Mouse (Mus musculus) adrenal gland, adult 2 months (tissue): ENCODE results near the gene Ppp1r26. TPM values are rescaled to one million over a fixed set of nuclear protein-coding genes. Genes with fewer than 3 reads are reported as not detected.

Experiments used
- DNase-seq: peaks from one replicate; pipeline ENCODE4 v3.0.0; 2021
- polyA plus RNA-seq: library from polyadenylated mRNA; depleted of rRNA; stranded (reverse); fragments of >200 nt; gene quantifications from 2 replicates; pipeline ENCODE4 v1.2.3, GENCODE M21; 2012; rRNA removed
- total RNA-seq, 2 experiments: library from RNA; stranded (reverse); gene quantifications; 2 replicates each; pipeline ENCODE4 v1.2.3; 2021

Ppp1r26 gene
- total and polyA plus RNA-seq, 3 experiments: 2.9 to 7.7 (median 3.7) TPM

DNA sequence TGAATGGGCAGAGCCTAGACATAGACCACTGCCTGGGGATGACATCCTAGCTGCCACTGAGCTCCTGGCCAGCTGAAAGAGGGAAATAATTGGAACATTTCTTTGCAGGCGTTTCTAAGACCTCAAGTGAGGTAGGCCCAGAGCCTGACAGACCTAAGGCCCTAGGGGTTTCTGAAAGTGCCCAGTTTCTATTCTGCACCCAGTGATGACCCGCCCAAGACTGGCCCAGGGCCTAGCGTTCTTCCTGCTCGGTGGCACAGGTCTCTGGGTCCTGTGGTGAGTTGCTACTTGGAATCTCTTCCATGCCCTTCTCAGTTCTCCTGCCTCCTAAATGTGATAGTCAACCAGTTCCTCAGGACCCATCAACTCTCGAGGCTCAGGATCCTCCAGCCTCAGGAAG, 51.0 kb downstream of the Ppp1r26 start:
- DNase-seq: no peak

DNA sequence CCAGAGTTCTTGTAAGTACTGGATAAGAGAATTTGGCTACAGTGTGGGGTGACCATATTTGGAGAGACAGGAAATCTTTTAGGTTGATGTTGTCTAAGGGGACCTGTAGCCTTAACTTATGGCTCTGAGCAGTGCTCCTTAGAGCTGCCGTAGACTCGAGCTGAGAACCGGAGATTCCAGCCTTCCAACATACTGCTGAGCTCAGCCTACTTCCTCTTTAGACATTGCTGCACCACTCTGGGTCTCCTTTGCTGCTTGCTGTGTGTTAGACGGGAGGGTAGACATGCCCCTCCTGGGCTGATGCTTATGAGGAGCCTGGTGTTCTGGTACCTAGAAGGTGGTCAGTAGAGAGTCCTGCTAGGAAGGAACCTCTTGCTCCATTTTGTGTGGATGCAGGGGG, 51.8 kb downstream of the Ppp1r26 start:
- DNase-seq: no peak

DNA sequence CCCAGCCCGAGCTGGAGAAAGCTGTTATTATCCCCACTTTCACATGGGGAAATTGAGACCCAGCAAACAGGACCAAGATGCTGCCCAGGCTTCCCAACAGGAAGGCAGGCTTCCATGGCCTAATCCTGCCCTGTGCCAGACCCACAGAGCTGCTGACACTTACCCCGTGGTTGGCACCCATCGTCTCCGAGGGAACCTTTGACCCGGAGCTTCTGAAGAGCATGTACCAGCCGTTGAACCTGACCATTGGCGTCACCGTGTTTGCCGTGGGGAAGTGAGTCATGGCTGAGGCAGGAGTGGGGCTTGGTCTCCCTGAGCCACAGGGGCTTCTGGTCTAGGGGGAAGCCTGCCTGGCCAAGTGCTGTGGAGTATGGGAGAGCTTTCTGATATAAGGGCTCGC, 56.4 kb downstream of the Ppp1r26 start:
- no peak for DNase-seq

DNA sequence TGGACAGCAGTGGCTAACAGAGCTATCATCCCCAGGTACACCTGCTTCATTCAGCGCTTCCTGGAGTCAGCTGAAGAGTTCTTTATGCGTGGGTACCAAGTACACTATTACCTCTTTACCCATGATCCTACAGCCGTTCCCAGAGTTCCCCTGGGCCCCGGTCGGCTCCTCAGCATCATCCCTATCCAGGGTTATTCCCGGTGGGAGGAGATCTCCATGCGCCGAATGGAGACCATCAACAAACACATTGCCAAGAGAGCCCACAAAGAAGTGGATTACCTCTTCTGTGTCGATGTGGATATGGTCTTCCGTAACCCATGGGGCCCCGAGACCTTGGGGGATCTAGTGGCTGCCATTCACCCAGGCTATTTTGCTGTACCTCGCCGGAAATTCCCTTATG, 58.1 kb downstream of the Ppp1r26 start:
- DNase-seq: no peak

Other genes with a start within 250 kb of the Ppp1r26 start
- gene 1700007K13Rik, start 19.5 kb downstream of the Ppp1r26 start, total RNA-seq: 1 to 10 TPM in 1 of 2 experiments, under 1 TPM in 1; 0.76 to 1.5 TPM
- not detected in 2 replicates for gene 1700007K13Rik, start 19.5 kb downstream of the Ppp1r26 start, polyA plus RNA-seq
- 10 to 100 TPM; 60.4 to 65.2 TPM for gene Mrps2, start 21.3 kb downstream of the Ppp1r26 start, total RNA-seq
- 46.0 and 61.1 TPM in 2 replicates for gene Mrps2, start 21.3 kb downstream of the Ppp1r26 start, polyA plus RNA-seq
- 1 to 10 TPM; 3.7 to 4.6 TPM for gene Gbgt1, start 50.1 kb downstream of the Ppp1r26 start, total RNA-seq
- 1.6 and 3.6 TPM in 2 replicates for gene Gbgt1, start 50.1 kb downstream of the Ppp1r26 start, polyA plus RNA-seq
- 1 to 10 TPM in 1 of 2 experiments, not detected in 1; 2.2 TPM for gene Gm10134, start 59.3 kb downstream of the Ppp1r26 start, total RNA-seq
- gene Gm10134, start 59.3 kb downstream of the Ppp1r26 start, polyA plus RNA-seq: 0.42 TPM in 1 of 2 replicates, not detected in the other
- 10 to 100 TPM; 23.3 to 45.5 TPM for gene Ralgds, start 66.3 kb downstream of the Ppp1r26 start, total RNA-seq
- 56.8 and 73.5 TPM in 2 replicates for gene Ralgds, start 66.3 kb downstream of the Ppp1r26 start, polyA plus RNA-seq
- under 1 TPM in 1 of 2 experiments, not detected in 1; 0.14 TPM for gene Cel, start 116.6 kb downstream of the Ppp1r26 start, total RNA-seq
- 0.06 TPM in 1 of 2 replicates, not detected in the other for gene Cel, start 116.6 kb downstream of the Ppp1r26 start, polyA plus RNA-seq
- gene Gtf3c5, start 137.0 kb downstream of the Ppp1r26 start, total RNA-seq: 10 to 100 TPM; 15.4 to 21.6 TPM
- gene Gtf3c5, start 137.0 kb downstream of the Ppp1r26 start, polyA plus RNA-seq: 14.8 and 16.0 TPM in 2 replicates
- not detected for gene Gfi1b, start 175.2 kb downstream of the Ppp1r26 start, total RNA-seq
- 0.15 and 0.22 TPM in 2 replicates for gene Gfi1b, start 175.2 kb downstream of the Ppp1r26 start, polyA plus RNA-seq
- gene Tsc1, start 194.4 kb downstream of the Ppp1r26 start, total RNA-seq: 10 to 100 TPM; 17.8 to 19.3 TPM
- 7.8 and 8.3 TPM in 2 replicates for gene Tsc1, start 194.4 kb downstream of the Ppp1r26 start, polyA plus RNA-seq